Mouse (Mus musculus): ENCODE measurements at regions not wholly inside any gene's neighbourhood (a gene's known extent, or its start where the extent isn't known, plus 50 kb on each side); places are given as distances from the start of the nearest gene placed in this dataset.

GRCm38 (mm10) chr13:34414533-34414932, 69.6 kb upstream of the Slc22a23 start:
- TF ChIP-seq CTCF (IDR thresholded peaks at IDR 0.05; ENCODE audit: low read depth) = no peak
- no peak for TF ChIP-seq EP300 (optimal IDR thresholded peaks at IDR 0.05)

Data from stomach, postnatal 0 days (tissue).